Mouse (Mus musculus) right cerebral cortex, adult 18-20 months (tissue): ENCODE measurements around the gene Ccdc78.
A peak's percentile ranks its signal among the peaks of the same experiment; 100 is the strongest.
"Not testable (repeated sequence)": the region's sequence is repeated elsewhere in the genome, so short reads cannot be mapped to it uniquely, and the experiment has no call there.

Experiments
- DNase-seq: peaks from one replicate; pipeline ENCODE4 v3.0.0; 2022; ENCODE audit warnings: mixed read lengths

Gene Ccdc78

DNA sequence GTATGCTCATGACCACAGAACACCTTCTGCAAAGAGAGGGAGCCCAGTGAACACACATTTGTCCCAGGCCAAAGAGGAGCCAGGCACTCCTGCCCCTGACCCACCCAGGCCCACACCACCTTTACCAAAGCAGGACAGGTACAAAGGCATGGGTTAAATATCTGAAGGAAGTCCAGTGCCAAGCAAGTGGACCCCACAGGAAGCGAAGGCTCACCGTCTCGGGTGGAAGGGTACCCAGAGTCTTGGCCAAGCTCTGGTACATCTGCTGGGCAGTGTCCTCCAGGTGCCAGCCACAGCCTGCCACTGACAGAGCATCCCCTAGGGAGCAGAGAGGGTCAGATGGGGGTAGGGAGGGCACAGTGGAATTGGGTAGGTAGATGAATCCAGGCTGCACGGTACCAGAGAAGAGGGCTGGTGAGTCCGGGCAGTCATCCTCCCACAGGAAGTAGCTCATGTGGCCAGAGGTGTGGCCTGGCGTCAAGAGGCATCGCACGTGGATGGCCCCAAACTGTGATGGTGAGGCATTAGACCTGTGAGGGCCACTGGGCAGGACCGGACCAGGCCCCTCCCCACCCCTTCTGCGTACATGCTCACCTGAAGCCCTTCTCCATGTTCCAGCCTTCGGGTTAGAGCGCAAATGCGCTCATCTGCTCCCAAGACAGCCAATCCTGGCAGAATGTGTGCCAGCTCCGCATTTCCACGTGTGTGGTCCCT lies 2.4 kb upstream of the Ccdc78 start:
- DNase-seq, result no peak

DNA sequence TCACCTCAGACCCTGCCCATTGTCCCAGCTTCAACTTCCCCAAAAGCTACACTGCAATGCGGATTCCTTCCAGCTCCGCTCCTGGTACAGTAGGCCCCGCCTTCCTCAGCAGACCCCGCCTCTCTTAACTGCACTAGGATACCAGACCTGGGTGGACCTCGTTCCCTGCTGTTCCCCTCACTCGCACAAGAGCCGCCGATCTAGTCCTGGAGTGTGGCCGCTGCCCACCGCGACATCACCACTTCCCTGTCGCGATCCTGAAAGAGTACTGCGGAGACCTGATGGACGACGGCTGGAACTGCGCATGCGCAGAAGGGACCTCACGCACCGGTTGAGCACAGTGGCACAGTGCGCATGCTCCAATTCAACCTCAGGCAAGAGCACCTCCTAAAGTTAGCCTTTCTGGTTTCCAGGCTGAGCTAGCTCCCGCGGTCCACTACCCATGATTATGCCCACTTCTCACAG lies 1.1 kb upstream of the Ccdc78 start, which contains the start of gene Haghl:
Gene Haghl (minus strand): TSS at position 393 of the 465 bp plus-strand sequence.
- peak; percentile 96 for DNase-seq

DNA sequence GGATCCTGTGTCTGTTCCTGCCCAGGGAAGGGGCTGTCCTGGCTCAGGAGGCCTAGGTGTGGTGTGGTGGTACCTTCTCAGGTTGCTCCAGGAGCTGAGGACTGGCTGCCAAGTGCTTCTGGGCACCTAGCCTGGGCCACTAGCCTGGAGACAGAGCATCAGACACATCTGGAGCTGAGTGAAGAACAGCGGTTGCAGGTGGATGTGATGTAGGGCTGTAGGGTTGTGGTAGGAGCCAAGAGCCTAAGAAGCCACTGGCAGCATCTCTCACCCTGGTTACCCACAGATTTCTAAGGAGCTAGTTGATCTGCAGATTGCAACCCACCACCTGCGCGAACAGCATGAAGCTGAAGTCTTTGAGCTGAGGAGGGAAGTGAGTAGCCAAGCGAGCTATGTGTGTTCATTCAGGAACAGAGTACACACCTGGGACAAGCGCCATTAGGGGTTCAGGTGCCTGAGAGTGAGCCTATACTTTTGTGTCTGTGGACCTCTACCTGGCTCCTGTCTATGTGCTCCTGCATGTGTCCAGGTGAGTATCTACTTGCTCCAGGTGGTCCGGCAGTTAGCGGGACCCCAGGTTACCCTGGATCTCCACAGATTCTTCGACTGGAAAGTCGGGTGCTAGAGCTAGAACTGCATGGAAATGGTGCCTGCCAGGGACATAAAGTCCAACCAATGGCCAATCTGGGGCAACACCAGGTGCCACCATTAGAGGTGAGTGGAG lies 563 bp downstream of the Ccdc78 start:
- DNase-seq, result no peak

DNA sequence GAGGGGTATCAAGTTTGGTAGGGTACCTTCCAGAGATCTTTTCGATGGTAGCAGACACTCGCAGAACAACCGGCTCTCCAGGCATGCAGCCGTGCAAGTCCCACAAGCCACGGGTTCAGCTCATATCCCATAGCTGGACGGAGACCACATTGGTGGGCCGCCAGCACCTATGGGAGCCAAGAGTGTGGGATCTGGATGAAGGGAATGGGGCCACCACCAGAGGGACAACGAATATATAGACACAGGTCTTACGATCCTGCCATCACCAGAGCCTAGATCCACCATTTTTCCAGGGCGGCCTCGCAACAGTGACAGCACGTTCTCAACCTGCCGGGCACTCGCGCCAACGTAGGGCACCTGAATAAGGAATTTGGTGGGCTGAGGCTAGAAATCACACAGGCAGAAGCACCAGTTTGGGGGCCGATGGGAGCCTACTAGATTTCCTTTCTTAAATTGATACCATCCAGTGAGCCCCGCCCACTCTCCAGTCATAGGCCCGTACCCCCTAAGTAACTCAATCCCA lies 5.0 kb downstream of the Ccdc78 start:
- DNase-seq, result no peak

DNA sequence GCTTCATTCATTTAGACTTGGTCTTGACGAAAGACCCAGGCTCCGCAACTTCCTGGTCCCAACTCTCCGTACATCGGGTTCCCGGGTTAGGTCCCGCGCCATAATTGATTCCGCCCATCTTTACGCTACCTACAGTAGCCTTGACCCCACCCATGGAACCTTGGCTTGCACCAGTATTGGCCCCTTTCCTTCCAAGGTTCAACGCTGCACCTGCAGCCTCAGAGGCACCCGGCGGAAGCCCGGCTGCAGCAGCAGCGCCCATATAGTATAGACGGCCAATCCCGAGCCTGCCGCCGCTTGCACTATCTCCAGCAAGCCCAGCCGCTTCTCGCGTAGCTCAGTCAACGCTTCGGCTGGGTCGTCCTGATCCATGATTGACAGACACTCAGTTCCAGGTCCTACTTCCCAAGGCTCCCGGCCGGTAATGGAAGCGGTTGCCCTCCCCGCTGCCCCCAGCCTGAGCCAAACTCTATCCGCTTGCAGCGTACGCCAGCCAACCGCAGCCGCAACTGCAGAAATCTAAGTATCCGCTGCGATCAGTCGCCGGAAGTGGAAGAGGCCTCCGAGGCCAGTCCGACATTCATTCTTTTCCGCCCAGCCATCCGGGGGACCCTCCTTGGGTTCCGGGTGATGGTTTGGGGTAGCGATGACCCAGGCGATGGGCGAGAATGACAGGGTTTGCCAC lies 5.6 kb downstream of the Ccdc78 start:
- DNase-seq, result peak; percentile 87

DNA sequence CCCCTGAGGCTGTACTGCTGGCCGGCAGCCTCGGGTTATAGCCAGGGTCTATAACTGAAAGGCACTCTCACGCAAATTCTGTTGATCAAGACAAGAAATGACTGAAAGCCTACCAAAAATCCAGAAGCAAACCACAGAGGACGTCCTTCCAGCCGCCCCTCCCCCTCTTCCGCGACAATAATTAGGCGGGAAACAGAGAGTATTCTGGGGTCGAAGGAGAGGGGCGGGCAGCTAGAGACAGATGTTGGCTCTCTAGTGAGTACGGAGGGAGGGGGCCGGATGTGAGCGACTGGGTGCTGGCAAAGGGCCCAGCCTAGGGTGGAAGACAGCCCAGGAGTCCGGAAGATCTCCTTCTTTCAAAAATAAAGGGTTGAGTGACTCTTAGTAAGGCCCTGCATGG lies 6.2 kb downstream of the Ccdc78 start, which contains the start of gene Fam173a:
Gene Fam173a (minus strand): TSS at position 287 of the 400 bp plus-strand sequence.
- peak; percentile 65 for DNase-seq

DNA sequence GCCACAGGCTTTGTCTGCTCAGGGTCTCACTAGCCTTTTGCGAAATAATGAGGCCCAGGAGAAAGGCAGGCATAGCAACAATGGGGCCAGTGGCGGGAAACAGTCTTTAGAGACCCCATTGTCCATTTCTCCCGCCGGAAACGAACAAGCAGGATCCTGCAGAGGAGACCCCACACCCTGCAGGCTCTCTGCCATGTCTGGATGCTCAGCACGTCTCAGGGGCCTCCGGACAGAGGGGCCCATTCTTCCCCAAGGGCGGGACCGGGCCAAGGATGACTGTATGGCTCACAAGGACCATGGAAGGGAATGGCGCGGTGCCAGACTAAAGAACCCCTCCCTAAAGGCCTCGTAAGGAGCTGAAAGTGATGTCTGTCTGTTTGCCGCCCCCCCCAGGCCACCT lies 7.8 kb downstream of the Ccdc78 start:
- DNase-seq, result no peak

DNA sequence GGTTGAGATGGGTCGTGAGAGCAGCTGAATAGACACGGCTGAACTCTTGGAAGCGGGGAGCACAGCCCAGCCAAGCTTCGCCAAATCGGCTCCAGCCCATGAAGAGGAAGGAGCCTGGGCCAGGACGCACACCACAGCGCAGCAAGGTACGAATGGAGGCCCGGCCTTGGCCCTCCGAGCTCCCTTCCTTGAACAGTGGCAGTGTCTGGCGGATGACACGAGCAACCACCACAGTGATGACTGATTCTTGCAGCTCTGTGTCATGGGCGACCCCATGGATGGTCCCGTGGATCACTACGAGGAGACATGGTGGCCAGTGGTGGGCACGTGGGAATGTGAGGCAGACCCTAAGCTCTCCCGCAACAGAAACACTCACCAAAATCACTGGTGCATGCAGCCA lies 8.6 kb downstream of the Ccdc78 start:
- DNase-seq, result no peak

DNA sequence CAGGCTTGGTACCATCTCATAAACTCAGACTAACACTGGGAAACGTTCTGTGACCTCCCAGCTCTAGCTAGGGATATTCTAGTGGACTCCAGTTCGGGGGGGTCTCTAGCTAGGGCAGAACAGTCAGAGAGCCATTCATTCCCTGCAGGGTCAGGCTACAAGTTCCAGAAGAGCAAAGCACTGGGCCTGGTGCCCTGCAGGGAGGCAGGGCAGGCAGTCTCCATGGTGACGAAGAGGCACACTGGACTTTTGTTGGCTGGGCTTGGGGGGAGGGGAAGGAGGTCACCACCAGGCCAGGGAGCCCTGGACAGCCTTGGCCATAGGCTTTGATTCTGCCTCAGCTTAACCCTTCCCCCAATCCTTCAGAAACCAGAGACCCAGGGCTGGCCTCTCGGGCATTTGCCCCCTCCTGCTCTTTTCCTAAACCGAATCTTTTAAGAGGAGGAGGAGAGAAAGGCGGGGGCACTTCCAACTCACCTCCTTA lies 9.3 kb downstream of the Ccdc78 start, which contains the start of gene AC134908.4:
Gene AC134908.4 (minus strand): TSS at position 51 of the 484 bp plus-strand sequence.
- peak; percentile 77 for DNase-seq

DNA sequence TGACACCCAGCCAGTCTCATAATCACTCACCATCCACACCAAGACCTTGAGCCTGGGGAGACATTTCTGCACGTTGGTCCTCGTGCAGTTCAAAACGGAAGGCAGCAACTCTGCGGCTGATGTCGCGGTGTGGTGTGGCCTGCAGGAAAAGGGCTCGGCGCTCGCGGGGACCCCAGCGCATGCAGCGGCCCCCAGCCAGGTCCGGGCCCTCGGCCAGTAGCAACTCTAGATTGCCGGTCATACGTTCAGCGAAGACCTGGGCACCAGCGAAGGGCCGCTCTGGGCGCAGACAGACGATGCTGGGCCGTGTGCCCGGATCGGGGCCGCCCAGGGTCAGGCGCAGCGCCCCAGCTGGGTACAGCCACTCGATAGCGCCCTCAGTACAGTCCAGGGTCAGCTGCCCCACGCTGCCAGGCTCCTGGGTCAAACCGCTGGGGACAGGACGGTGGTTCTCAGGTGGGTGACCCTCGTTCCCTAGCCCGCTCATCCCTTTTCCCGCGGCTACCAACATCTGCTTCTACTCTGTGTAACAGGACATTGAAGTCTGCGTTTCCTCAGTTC lies 9.9 kb downstream of the Ccdc78 start:
- DNase-seq, result no peak

DNA sequence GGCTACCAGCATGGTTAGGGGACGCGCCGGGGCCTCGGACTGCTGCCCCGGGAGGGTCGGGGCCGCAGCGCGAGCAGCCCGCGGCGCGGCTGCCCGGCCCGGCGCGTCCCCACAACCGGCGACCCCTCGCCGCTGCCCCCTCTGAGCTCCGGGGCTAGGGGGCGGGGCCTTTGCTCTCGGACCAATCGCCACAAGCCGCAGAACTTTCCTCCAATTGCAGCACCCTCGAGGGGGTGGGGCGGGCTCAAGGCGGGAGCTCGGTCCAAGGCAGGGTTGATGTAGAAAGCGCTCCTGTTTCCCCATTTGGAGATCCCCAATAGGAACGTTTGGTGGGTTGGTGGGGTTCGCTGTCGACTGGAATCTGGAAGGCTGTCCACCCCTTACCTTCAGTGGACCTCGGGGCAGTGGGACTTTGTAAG lies 10.6 kb downstream of the Ccdc78 start, which contains the start of gene Metrn:
Gene Metrn (minus strand): TSS at position 186 of the 419 bp plus-strand sequence.
- DNase-seq, result peak; percentile 78

DNA sequence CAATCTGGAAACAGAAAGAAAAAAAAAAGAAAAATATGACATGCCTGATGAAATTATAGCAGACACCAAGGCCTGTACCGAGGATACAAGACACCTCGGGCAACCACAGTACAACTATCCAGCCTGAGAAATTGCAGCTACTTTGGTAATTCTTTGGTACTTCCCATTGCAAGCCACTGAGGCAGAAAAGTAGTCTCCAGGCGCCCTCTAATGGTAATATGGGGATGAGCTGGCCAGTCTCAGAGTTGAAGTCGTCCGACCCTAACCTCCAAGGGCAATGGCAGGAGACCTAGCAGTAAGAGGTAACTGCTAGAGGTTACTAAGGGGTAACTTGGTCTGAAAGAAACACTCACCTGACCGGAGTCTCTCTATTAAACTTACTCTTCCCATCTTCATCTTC lies 14.6 kb downstream of the Ccdc78 start:
- DNase-seq, result peak; percentile 67

DNA sequence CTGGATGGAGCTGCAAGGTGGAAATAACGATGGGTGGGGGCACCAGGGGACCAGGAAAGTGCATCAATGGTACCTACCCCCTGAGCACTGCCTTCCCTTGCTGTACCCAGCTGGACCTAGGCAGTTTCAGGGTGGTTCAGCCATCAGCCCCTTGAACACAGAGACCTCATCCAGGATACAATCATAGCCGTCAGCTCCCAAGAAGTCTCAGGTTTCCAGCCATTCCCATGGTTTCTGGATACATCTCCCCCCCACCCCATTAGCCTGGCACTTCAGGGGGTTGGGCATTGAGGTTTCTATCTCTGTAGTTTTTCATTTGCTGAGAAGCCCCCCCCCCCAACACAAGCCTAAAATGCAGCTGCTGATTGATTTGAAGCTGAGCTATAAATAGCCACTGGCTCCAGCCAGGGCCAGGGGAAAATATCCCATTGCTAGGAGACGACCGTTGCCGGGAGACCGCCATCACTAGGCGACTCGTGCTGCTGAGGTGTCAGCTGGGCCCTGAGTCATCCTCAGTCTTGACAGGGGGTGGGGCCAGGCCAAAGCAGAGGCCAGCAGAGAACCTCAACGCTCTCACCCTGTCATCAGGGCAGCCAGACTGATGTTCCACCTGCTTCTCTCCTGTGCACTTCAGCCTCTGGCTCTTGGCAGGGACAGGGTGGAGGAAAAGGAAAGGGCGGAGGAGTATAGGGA lies 16.6 kb downstream of the Ccdc78 start:
- peak; percentile 89 for DNase-seq

DNA sequence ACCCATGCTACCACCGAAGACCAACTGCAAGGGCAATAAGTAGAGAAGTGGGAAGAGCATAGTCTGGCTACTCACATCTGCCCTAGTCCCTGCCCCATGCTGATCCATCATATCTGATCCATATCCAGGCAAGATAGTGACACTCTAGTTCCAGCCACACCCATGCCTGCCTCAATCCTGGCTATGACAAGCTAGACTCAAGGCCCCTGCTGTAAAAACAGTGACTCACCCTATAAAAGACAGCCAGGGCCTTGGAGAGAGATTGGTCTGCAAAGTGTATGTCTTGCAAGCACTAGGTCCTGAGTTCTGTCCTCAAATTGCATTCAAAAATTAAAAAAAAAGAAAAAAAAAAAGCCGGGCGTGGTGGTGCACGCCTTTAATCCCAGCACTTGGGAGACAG lies 20.1 kb downstream of the Ccdc78 start:
- no peak for DNase-seq

DNA sequence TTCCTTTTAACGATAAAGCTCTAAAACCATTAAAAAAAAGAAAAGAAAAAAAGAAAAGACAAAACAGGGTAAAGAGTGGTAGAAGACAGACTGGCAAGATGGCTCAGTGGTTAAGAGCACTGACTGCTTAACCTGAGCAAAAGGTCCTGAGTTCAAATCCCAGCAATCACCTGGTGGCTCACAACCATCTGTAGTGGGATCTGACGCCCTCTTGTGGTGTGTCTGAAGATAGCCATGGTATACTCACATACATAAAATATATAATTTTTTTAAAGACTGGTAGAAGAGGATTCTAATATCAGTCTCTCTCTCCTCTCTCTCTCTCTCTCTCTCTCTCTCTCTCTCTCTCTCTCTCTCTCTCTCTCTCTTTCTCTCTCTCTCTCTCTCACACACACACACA lies 21.1 kb downstream of the Ccdc78 start:
- DNase-seq, result not testable (repeated sequence)

DNA sequence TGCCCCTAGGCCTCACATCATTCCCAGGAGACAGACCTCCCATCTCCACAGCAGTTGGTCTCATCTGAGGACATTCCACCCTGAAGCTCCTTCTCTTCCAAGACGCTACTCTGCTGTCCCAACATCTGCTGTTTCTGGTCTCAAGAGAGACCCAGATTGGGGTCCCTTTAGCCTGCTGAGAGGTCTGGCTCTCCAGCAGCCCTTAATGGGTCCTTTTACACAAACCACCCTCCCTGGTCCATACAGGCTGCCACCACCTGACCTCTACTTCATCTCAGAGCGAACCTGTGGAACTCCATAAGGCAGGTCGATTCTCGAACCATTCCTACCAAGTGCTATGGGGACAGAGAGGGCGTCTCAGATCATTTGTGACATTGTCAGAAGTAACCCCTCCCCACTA lies 21.6 kb downstream of the Ccdc78 start:
- DNase-seq, result no peak

DNA sequence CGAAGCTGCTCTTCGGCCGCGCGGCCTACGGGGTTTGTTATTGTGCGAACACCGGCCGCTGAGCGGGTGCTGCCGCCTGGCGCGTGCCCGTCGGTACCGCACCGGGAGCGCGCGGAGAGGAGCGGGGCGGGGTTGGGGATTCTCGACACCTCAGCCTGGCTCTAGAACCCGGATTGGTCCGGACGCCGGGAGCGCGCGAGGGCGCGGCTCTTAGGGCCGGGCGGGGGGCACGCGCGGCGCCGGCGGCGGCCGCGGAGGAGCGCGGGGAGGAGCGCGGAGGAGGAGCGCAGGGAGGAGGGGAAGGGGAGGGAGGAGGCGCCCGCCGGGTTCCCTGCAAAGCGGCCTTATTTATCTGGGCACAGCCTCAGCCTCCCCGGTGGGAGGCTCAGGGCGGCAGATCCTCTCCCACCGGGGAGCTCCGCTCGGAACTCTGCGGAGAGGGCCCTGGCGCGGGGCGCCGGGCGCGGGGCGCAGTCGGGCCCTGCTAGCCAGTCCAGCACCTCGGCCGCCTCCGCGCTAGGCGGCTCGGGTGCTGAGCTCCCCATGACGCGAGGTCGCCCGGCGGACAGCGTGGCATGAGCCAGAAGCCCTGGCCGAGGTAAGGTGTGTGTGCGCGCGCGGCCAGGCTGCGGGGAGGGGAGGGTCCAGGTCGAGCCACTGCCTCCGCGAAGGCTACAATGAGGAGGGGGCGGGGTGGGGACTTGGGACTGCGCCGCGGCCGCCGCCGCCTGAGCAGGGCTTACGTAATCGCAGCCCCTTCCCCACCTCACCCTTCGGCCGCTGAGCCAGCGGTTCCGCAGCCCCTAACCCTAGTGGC lies 22.6 kb downstream of the Ccdc78 start, which contains the start of gene Fbxl16:
Gene Fbxl16 (plus strand): TSS at position 297 of the 817 bp plus-strand sequence.
- peak; percentile 95 for DNase-seq

DNA sequence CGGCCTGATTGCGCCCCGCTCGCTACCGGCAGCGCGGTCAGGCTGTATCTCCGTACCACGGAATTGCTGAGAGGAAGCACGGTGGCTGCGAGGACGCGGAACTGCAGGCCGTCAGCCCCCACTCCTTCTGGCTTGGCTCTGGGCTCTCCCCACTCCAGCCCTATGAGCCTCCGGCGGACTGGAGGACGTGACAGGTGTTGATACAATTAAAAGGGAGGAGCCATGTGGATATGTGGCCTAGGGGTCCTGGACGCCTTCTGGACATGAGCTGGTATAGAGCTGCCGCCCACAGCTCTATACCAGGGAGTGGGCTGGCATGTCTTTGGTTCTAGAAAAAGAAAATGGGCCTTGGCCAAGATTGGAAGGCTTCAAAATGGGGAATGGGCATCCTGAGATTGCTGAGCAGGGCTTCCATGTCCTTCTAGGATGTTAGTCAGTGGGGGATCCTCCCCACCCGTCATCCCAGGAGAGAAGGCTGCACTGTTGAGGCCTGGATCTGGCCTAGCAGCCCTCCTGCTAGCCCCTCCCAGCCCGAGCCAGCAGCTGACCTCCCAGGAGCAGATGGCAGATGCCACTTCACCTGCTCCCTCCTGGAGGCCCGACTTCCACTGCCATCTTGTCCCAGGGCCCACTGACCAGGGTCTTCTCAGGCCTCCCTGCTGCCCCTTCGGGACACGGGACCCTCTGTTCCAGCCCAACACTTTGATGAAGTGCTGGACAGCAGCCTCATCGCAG lies 23.4 kb downstream of the Ccdc78 start:
- no peak for DNase-seq

DNA sequence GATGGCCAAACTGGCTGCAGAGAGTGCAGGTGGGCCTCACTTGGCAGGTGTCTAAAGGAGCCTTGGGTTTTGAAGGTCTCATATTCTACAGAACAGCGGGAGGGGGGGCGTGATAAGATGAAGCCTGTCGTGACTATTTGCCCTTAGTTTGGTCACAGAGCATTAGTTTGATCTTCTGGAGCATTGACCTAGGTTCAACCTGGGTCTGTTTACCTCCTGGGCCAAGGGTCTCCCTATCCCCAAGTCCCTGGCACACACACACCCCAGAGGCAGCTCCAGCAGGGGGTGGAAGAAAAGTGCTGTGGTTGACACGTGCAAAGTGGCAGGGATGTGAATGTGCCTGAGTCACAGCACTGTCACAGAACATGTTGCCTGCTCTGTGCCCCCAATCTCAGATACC lies 24.5 kb downstream of the Ccdc78 start:
- no peak for DNase-seq

DNA sequence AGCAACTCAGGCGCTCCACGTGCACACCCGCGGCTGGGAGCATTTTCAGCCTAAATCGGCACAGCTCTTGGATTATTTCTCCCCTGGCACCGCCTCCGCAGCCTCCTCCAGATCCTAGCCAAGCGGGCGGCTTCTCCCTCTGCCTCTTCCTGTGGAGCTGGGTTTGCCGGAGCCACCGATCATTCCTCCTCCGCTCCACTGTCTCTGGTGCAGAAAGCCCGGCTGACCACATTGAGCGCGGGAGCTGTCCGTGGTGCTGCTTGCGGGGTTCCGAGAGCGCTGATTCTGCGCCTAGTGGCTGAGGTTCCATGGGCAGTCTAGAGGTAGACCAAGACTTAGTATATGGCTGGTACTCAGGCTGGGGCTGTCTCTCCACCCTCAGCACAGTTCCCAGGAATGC lies 27.1 kb downstream of the Ccdc78 start:
- DNase-seq, result peak; percentile 93
